Mouse (Mus musculus) heart, postnatal 0 days (tissue): ENCODE data around the gene Bud23.

Experiments
- CTCF ChIP-seq: IDR thresholded peaks from 2 replicates; pipeline ENCODE4 v1.5.1; 2016; ENCODE audit warnings: antibody characterized with exemption, control low read depth, low read depth
- EP300 ChIP-seq: IDR thresholded peaks from 2 replicates; pipeline ENCODE4 v1.6.1; 2016; ENCODE audit warnings: antibody characterized with exemption, low read depth

DNA sequence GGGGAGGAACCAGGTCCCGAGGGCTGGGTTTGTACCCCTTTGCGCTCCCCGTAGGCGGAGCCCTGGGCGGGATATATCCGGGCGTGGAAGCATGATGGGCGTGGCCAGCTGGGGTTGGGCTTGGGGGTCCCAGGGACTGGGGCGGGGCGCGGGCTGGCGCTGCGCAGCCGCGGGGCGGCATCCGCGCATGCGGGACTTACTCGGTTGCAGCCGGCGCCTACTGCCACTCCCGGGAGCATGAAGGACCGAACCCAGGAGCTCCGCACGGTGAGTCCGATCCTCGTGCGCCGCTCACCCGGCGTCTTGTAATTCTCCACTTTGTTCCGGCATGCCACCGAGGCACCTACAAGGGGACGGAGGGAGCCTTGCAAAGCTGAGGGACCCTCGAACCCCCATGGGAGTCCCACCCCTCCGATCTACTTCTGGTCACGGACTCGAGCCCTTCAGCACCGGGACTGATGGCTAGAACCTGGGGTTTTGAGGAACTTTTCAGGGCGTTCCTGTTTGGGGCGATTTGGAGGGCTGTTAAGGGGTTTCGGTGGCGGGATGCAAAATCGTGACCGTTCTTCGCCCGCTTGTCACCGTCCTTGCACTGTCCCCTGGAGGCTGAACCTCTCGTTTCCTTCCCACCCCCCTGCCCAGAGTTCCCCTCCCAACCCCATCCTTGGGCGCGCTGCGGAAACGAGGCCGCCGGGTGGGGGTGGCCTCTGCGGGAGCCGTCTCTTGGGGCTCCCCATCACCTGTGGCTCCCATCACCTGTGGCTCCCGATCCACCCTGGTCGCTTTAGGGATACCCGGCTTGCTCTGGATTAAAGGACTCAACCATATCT is 41.2 kb downstream of the Bud23 start, which contains the start of gene Stx1a:
- TF ChIP-seq CTCF = no peak
- TF ChIP-seq EP300 = no peak
